Mouse (Mus musculus) cerebellum, adult 9-10 months (tissue): ENCODE data around the gene Sval1.

ENCODE experiments used
- DNase-seq: peaks from one replicate; pipeline ENCODE4 v3.0.0; 2022

Gene Sval1

DNA sequence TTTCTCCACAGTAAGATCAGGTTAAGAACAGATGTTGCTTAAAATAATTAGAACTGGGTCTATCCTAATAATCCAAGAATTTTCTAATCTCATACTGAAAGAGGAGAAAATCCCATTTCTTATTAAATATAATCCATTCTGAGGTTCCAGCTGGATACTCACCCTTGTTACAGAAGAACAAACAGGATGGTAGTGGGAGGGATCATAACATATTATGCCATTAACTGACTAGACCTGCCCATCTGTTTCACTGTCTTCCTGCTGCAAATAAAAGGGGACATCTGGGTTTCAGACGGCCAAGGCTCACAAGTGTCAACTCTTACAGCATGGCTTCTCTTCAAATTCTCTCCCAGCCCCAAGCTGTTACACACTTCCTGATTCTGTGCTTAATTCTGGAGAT is at the start of gene Sval1:
Gene Sval1 (plus strand): TSS at position 301 of the 400 bp plus-strand sequence.
- no peak for DNase-seq

DNA sequence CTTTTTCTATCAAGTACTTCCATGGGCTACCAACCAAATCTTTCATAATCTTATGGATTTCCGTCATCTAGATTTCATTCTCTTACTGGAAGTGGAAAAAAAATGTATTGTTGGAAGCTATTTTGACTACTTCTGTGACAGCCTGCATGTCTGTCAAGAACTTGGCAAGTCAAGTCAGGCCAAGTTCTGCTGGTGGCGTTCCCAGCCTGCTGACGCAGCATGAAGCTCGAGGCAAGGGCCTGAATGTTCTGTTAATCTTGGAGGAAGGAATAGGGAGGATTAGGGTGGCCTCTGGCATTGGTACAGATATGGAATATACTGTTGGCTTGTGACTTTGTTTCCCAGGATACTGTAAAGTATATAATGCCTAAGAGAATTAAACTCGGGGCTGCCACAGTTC is 39.8 kb upstream of the Sval1 start:
- no peak for DNase-seq

DNA sequence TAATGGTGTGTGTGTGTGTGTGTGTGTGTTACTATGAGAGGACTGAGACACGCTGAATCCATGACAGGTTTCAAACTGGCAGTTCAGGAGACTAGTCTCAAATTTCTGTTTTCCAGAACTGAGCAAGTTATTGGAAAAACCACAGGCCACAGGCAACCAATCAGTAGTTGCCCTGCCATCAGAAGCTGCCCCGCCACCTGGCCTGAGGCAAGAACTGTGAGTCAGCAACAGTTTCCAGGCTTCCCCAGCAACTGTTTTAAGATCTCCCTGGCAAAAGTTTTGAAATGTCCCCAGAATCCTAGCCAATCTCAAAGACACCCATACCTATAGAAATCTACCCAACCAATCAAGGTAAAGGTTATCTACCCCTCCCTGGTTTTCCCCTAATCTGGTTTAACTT is 36.5 kb upstream of the Sval1 start:
- DNase-seq: no peak

DNA sequence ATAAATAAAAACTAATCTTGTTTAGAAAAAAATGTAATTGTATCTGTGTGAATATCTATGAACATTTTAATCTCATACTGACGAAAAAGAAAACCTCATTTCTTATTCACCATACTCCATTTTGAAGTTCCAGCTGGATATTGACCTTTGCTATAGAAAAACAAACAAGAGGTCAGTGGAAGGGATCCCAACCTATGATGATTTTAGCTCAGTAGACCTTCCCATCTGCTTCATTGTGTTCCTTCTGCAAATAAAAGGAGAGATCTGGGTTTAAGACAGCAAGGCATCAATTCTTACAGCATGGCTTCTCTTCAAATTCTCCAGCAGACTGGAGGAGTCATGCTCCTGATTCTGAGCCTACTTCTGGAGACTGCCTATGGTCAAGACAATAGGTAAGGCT is 16.4 kb downstream of the Sval1 start, which contains the start of gene Sval3:
Gene Sval3 (plus strand): TSS at position 301 of the 400 bp plus-strand sequence.
- no peak for DNase-seq
